Mouse (Mus musculus) 416B (cell line): ENCODE measurements around the gene Mark3.

Experiments used
- DNase-seq: peaks from one replicate; pipeline ENCODE4 v3.0.0; 2011; ENCODE audit warnings: low read depth

Mark3 gene

DNA sequence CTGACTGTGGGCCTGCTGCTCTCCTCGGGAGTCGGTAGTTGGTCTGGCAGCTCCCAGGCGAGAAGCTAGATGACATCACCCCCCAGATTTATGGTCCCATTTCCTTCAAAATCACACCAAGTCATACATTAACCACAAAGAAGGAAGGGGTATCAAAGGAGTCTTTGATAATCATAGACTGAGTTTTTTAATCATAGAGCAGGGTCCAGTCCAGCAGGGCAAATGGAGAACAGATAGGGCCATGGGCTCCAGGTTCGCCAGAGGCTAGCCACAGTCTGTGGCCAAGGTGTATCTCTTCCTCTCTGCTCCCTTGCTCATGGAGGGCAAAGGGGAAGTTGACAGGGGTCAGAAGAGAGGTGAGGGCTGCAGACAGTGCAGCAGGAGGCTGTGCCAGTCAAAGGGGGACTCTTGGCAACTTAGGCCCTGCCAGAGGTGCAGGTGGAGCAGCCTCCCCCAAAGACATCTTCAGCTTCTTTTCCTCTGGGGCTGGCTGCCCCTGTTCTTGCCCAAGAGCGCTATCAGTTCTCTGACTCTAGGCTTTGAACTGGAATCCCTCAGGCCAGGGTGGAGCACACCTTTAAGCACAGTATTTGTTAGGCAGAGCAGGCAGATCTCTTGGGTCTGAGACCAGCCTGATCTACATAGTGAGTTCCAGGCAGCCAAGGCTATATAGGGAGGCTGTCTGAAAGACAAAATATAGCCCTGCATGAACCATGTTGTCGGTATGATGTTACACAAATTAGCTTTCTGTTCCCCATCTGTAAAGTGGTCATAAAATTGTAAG lies 101.7 kb downstream of the Mark3 start:
- DNase-seq: no peak

- no peak for DNase-seq
Measured at GRCm38 (mm10) chr12:111677421-111677820, 103.1 kb downstream of the Mark3 start.

- peak; percentile 94 for DNase-seq
Measured at GRCm38 (mm10) chr12:111677882-111678669, 103.8 kb downstream of the Mark3 start, which contains the start of gene Trmt61a. TSS of gene Trmt61a (plus strand) at chr12:111678105.

GRCm38 (mm10) chr12:111678670-111678933 lies 104.3 kb downstream of the Mark3 start:
- DNase-seq: no peak

DNA sequence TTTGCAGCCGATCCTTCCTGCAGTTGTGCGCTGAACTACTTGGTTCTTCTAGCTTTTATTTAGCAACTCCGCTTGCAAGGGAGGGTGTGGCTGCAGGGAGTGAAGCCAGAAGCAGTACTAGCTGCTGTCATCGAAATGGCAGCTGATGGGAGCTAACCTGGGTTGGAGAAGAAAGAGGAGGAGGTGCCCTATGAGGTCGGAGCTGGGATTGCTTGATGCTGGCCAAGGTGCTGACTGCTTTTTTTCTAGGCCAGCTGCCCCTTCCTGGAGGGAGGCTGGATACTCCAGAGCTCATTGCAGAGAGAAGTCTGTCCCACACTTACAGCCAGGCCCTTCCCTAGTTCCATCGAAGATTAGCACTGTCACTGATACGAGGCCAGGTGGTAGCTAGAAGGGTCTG lies 104.7 kb downstream of the Mark3 start:
- peak; percentile 37 for DNase-seq

- DNase-seq: no peak
Measured at GRCm38 (mm10) chr12:111680661-111681060, 106.3 kb downstream of the Mark3 start.

- no peak for DNase-seq
Measured at GRCm38 (mm10) chr12:111681305-111681704, 107.0 kb downstream of the Mark3 start.

DNA sequence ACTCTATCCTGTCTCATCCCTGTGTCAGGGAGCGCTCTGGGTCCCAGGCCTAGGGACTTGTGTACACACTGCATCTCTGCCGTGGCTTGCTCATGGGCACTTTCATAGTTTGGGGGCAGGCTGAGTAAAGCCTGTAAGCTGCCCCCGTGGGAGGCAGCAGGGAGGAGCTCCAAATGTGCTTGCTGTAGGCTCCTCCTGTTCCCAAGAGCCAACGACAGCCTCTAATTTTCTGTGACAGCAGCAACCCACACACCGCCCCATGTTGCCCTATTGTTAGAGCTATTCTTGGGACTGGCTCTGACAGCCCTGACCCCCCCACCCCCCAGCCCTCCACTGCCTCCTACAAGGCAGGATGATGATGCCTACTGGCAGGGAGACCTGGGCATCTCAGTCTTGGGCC lies 107.7 kb downstream of the Mark3 start:
- DNase-seq: no peak

DNA sequence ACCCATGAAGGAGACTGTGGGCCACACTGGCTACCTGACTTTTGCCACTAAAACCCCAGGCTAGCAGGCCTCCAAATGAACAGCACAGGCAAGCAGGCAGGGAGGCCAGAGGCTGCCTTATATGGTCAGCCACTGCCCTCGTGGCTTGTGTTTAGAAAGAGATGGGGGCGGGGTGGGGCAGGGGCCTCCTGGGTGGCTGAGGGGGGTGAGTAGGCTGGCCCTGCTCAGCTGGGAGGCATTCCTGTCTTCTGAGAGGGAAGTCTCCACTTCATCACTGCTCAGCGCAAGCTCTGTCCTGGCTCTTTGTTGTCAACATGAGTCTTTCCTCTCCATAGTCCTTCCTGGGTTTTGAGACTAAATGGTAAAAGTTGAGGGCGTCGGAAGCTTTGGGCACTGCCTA lies 108.5 kb downstream of the Mark3 start:
- DNase-seq: no peak

GRCm38 (mm10) chr12:111686390-111686789 lies 112.1 kb downstream of the Mark3 start:
- peak; percentile 30 for DNase-seq

- DNase-seq: no peak
Measured at GRCm38 (mm10) chr12:111687350-111688068, 113.2 kb downstream of the Mark3 start.

- no peak for DNase-seq
Measured at GRCm38 (mm10) chr12:111688069-111688428, 113.7 kb downstream of the Mark3 start.

DNA sequence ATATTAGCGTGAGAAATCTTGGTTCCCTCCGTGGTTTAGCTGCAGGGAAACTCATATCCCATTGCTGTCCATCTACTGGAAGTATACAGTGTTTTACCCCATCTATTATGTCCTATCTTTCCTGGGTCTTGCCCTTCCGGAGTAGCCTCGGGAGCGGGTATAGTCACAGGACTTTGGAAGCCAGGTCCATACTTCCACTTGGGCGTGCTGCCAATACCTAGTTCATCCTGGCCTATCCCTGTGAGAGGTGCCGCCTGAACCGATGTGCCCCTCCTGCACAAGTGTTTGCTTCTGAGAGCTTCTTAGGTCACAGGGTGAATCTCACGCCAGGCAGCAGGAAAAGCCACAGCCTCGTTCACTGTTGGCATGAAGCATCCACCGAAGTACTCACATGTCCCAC lies 115.1 kb downstream of the Mark3 start:
- no peak for DNase-seq

DNA sequence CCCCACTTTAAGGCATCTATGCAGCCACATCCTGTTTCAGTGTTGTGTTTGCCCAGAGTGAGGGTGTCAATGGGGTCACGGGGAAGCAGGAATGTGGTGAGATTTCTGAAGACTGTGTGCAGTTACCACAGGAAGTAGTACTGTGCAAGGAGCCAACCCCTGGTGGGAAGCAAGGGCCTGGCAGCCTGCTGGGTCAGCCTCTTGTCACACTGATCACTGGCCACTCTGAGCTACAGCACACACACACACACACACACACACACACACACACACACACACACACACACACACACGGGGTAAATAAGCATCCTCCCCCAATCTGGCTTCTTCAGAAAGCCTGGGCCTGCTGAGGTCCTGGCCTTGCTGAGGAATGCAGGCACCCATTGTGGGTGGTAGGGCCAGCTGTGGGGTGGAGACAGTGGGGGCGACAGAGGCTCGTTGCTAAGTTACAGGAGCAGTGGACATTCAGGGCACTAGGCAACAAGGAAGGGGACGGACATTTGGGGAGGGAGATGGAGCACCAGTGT lies 117.1 kb downstream of the Mark3 start:
- DNase-seq: peak; percentile 85

DNA sequence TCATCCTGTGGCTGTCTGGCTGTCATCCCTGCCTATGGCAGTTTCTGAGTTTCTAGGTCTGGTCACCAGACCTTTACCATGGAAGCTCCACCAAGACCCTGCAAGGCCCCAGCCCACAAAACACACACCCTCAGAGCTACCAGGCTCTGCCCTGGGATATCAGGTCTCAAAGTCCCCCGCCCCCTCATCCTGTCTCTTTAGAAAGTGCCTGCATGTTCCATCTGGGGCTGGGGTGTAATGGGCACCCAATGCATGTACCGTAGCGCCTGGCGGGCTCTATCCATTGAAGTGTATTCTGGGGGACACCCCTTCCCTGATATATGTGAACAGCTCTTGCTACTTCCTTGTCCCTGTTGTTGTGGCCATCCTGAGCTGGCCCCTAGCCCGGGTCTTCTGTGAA lies 118.6 kb downstream of the Mark3 start:
- DNase-seq: no peak

DNA sequence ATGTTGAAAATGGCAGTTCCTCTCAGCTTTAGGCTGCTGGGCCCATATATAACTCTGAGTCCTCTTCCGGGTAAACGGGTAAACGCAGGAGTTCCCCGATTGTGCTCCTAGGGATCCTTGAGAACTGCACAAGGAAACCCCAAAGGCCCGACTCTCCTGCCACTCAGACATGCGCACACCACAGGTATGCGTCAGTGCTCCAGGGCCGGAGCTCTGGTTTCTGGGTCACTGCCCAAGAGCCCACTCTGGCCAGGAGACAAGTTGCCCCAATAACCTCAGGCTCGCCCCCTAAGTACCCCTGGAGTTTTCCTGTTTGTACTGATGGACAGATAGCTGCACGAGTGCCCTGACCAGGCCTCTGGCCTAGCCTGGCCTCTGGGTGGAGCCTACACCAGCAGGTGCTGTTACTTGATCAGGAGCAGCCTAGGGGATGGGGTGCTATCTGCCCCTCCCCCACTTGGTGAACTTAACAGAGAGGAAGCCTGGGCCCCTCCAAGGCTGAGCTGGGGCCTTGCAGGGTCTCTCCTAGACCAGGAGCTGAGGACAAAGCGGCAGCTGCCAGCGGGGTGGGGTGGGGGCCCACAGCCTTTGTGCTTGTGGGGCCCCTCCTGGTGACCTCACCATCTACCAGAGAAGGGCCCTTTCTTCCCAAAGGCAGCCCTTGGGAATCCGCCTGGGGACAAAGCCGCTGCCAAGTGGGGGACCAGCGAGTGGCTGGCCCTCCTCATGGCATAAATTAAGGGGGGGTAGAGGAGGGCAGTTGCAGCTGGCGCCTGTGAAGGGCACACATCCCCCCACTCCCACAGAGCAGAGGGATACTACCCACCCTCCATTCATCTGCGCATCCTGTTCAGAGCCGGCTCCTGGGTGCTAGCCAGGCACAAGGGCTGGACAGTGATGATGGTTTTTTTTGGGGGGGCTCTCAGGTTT lies 119.3 kb downstream of the Mark3 start:
- no peak for DNase-seq

GRCm38 (mm10) chr12:111694271-111694781 lies 120.0 kb downstream of the Mark3 start:
- peak; percentile 44 for DNase-seq

- DNase-seq: no peak
Measured at GRCm38 (mm10) chr12:111694880-111695804, 120.8 kb downstream of the Mark3 start.

DNA sequence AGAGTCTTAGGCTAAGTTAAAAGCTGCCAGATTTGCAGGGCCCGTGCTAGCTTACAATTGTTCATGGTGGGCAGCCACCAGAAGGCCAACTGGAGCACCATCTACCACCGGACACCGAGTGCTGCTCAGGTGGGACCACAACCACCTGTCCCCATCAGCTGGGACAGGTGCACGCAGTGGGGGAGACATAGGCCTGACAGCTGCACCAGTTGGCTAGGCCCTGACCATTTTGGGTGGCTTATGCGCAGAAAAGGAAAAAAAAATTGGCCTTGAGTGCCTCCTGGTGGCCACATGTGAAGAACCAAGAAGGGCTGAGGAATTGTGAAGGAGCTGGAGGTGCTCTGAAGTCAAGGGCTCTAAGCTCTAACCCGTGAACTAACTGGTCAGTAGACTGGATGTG lies 121.9 kb downstream of the Mark3 start:
- DNase-seq: peak; percentile 77

DNA sequence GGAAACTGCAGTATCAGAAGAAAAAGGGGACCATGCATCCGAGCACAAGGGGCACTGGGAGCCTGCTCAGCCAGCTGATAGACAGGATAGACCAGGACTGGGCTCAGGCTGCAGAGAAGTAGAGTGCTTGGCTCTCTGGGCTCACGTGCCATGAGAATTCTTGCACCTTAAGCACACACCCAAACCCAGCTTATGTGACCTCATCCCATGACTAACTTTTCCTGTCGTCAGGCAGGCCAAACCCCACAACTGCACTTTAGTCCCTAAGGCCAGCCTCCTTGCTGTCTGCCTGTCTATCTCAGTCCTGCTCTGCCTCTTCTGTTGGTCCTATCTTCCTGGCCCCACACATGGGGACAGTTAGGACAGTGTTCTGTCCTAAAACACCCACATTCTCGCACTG lies 123.4 kb downstream of the Mark3 start:
- DNase-seq: peak; percentile 80
